Mouse (Mus musculus) left cerebral cortex, adult 2 months (tissue): ENCODE results near the gene Prlr. TPM values are rescaled to one million over a fixed set of nuclear protein-coding genes. Genes with fewer than 3 reads are reported as not detected.

ENCODE experiments used
- DNase-seq, 2 experiments: peaks; one replicate each; pipeline ENCODE4 v3.0.0; 2021 to 2022; ENCODE audit warnings: low spot score in 2 of 2, mixed read lengths in 1 of 2; ENCODE audit errors: extremely low spot score in 1 of 2
- H3K27ac ChIP-seq: fragments of 200-600 bp; 2 replicates; pipeline ENCODE4 v1.8.1; 2022
- H3K4me3 ChIP-seq: fragments of 200-600 bp; 2 replicates; pipeline ENCODE4 v1.8.1; 2022
- CTCF ChIP-seq: fragments of 200-600 bp; IDR thresholded peaks from 2 replicates; pipeline ENCODE4 v1.8.1; 2022; ENCODE audit warnings: antibody characterized with exemption, mild to moderate bottlenecking, moderate library complexity
- intact Hi-C: fragments of 180-260 bp; cut with DNase I; formaldehyde crosslinking; loops from one replicate; pipeline ENCODE4 v1.15.1; 2025
- long read RNA-seq, 2 experiments: library from polyadenylated mRNA; stranded (forward); transcript quantifications; one replicate each; pipeline ENCODE4 v2.0.0; 2021; ENCODE audit warnings: borderline mapping rate in 2 of 2
- total RNA-seq, 2 experiments: library from RNA; stranded (reverse); gene quantifications; 2 replicates each; pipeline ENCODE4 v1.2.3; 2021

Gene Prlr
- 1 to 10 TPM; 2.2 to 2.3 TPM for total RNA-seq
- long read RNA-seq, experiment 1, result 0 reads
- long read RNA-seq, experiment 2, partial matches to known transcripts, result 0 of 1 reads
- long read RNA-seq, experiment 2, other reads (novel, unspliced or antisense), result 1 of 1 reads

DNA sequence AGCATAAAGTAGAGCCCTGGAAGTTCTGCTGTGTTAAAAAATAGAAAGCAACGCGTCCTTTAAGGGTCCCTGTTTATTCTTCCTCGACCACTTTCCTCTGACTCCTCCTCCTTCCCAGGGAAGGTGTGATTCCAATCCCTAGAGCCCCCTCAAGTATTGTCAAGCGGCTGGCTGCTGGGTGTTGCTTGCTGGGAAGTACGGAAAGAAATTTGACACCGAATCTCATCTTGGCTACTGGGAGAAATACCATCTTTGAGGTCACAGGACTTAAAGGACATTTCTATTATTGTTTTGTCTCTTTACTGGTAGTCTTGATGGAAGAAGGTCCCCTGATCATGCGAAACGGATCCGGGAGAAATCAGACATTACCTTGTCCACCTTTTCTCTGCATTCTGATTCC lies at the start of gene Prlr:
TSS of gene Prlr (plus strand) at position 156 of the 400 bp plus-strand sequence.
- peak within 1 kb of the TSS; percentile 42 for H3K4me3 ChIP-seq
- H3K27ac ChIP-seq, result no peak within 1 kb of the TSS
- intact Hi-C loops, result no loop called here
- TF ChIP-seq CTCF, result no peak
- no peak for DNase-seq

DNA sequence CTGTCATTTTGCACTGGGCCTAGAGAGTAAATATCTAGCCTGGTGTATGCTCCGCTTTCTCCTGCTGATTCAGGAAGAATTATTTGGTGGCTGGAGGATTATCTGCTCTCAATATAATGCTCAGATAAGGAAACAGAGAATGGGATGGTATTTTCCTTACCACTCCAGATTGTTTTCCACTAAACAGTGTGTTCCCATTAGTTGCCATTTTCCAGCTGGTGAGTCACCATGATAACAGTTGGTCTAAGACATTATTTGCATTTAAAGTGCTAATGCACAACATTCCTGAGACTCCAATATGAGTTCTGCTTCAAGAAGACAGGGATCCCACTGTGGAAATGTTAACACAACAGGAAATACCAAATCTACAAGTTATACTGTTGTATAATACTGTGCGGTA lies 43.3 kb upstream of the Prlr start:
- intact Hi-C loops, result no loop called here
- Histone ChIP-seq H3K4me3 (no peak overlapping the region), H3K27ac (no peak overlapping the region)
- DNase-seq, result no peak
- no peak for TF ChIP-seq CTCF

DNA sequence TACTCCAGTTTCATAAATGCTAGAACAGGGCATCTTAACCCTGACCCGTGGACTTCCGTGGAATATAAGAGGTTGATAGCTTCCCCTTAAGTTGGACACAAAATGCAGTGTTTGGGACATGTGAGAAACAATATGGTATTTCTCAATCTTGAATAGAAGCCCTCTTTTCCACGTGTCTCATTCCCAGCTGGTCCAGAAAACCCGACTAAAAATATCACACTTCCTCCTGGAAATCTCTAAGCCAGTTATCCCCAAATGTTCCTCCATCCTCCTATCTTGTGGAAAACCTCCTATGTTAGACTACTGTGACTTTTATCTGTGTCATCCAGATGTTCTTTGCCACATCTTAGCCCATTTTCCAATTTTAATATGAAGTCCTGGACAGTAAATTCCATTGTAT lies 42.1 kb upstream of the Prlr start:
- no peak overlapping the region for H3K27ac ChIP-seq
- TF ChIP-seq CTCF, result no peak
- DNase-seq, result no peak
- H3K4me3 ChIP-seq, result no peak overlapping the region
- intact Hi-C loops, result no loop called here

DNA sequence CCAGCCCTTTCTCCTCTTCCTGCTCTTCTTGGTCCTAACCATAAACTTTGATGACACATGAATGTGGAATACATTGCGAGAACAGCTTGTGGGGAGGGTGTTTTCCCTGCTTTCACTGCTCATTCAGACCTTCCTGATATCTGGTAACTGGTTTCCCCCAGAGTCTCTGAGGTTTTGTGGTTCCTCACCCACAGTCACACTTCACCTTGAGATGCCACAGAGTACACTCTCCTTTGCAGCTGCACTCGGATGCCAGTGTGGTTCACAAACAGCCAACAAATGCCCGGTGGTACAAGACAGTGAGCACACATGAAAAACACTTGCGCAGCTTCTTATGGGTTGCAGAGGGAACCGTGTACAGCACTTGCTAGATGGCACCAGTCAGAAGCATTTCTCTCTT lies 32.5 kb upstream of the Prlr start:
- intact Hi-C loops, result no loop called here
- H3K4me3 ChIP-seq, result no peak overlapping the region
- no peak for TF ChIP-seq CTCF
- H3K27ac ChIP-seq, result no peak overlapping the region
- no peak for DNase-seq

GRCm38 (mm10) chr15:10148196-10148595 lies 28.8 kb upstream of the Prlr start:
- intact Hi-C loops, result no loop called here
- no peak overlapping the region for H3K4me3 ChIP-seq
- no peak for DNase-seq
- no peak for TF ChIP-seq CTCF
- no peak overlapping the region for H3K27ac ChIP-seq

DNA sequence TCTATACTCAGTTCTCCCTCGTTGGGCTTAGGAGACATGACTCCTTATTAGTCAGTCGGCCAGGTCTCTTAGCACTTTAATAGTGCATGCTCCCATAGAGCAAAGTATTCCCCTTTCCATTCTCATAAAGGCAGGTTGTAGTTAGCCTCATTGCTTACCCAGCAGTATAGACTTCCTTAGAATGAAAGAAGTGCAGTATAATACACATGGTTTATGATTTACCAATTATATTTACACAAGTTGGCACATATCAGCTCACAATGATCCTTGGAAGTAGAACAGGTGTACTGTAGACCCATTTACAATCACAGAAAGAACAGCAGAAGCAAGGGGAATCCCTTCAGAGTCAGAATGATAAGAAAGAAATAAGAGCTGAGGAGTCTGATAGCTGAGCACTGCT lies 16.4 kb upstream of the Prlr start:
- H3K4me3 ChIP-seq, result no peak overlapping the region
- intact Hi-C loops, result no loop called here
- H3K27ac ChIP-seq, result no peak overlapping the region
- no peak for TF ChIP-seq CTCF
- DNase-seq, result no peak

DNA sequence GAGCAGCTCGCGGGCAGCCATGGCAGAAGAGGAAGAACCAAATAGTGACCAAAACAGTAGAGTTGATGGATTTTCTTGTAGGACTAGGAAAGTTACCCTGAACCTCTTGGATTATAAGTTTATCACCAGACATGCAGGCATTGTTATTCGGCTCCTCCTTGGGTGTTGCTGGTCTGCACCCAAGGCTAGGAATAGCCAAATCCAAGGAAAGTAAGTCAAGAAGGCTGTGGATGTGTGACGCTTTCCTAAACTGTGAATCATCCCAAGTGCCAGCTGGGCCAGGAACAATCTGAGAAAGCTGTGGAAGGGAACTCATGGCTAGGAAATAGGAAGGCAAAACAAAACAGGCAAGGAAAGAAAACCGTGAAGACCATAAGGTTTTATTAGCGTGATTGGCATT lies 2.0 kb upstream of the Prlr start:
- DNase-seq, result peak in 1 of 2 experiments; percentile 13
- H3K4me3 ChIP-seq, result no peak overlapping the region
- intact Hi-C loops, result no loop called here
- H3K27ac ChIP-seq, result no peak overlapping the region
- no peak for TF ChIP-seq CTCF

DNA sequence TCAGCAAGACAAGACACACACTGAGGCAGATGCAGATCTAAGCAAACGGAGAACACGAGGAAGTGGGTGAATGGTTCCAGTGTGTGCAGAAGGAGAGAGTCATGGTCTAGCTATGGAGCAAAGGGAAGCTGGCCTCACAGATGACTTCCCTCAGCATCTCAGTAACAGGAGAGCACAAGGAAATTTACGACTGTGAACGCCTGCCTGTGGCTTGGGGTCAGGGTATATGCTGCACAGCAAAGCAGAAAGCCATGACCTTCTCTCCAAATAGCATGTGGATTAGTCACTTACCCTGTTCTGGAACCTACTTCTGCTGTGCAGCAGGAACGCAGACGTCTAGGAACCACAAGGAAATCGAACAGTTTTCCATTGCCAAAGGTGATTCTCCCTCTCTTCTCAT lies 1.4 kb upstream of the Prlr start:
- TF ChIP-seq CTCF, result no peak
- Histone ChIP-seq H3K27ac (no peak overlapping the region), H3K4me3 (no peak overlapping the region)
- intact Hi-C loops, result no loop called here
- no peak for DNase-seq

GRCm38 (mm10) chr15:10177519-10178130 lies 587 bp downstream of the Prlr start:
- intact Hi-C loops, result no loop called here
- peak; percentile 10 to 40 for DNase-seq
- Histone ChIP-seq H3K4me3 (peak overlapping the region; percentile 42), H3K27ac (no peak overlapping the region)
- TF ChIP-seq CTCF, result no peak

GRCm38 (mm10) chr15:10178131-10178566 lies 1.1 kb downstream of the Prlr start:
- intact Hi-C loops, result no loop called here
- no peak overlapping the region for H3K27ac ChIP-seq
- peak overlapping the region; percentile 42 for H3K4me3 ChIP-seq
- DNase-seq, result no peak
- TF ChIP-seq CTCF, result no peak

- DNase-seq, result no peak
- no peak overlapping the region for H3K4me3 ChIP-seq
- H3K27ac ChIP-seq, result no peak overlapping the region
- no peak for TF ChIP-seq CTCF
- intact Hi-C loops, result no loop called here
Measured at GRCm38 (mm10) chr15:10180694-10181093, 3.7 kb downstream of the Prlr start.

- intact Hi-C loops, result no loop called here
- no peak for DNase-seq
- H3K4me3 ChIP-seq, result no peak overlapping the region
- no peak overlapping the region for H3K27ac ChIP-seq
- TF ChIP-seq CTCF, result no peak
Measured at GRCm38 (mm10) chr15:10192101-10192630, 15.1 kb downstream of the Prlr start.

DNA sequence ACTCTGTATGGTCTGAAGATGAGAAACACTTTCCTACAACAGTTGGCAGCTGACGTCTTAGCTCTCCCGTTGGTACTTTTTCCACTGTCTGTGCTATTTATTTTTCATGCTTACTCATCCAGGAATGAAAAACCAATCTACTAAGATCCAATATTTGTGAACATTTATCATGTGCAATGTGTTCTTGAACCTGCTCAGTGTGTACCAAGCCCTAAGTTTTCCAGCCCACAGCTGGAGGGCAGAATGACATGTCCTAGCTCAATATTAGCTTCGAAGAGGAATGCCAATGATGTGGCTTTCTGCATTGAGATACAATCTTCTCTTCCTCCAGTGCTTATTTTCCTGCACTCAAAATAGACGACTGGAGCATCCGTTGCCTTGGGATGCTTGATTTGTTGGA lies 24.0 kb downstream of the Prlr start:
- intact Hi-C loops, result no loop called here
- H3K27ac ChIP-seq, result no peak overlapping the region
- no peak for TF ChIP-seq CTCF
- DNase-seq, result no peak
- H3K4me3 ChIP-seq, result no peak overlapping the region
